Mouse (Mus musculus) lung, adult 2 months (tissue): Measurements from ENCODE around the gene Sorbs1.

Experiments
- CTCF ChIP-seq: fragments of 200-500 bp; IDR thresholded peaks from 2 replicates; pipeline ENCODE4 v1.5.1; 2011; ENCODE audit warnings: mild to moderate bottlenecking, low read length, control low read depth; ENCODE audit not compliant: insufficient read depth
- POLR2A ChIP-seq: fragments of 200-500 bp; IDR thresholded peaks from 2 replicates; pipeline ENCODE4 v1.6.1; 2011; ENCODE audit warnings: low read depth, mild to moderate bottlenecking, control low read depth, low read length, borderline replicate concordance; ENCODE audit errors: extremely low read depth

GRCm38 (mm10) chr19:40272674-40273073, 240.9 kb downstream of the Sorbs1 start:
- TF ChIP-seq CTCF = no peak
- TF ChIP-seq POLR2A = no peak
